Mouse (Mus musculus) hindbrain, postnatal 0 days (tissue): ENCODE measurements at regions not wholly inside any gene's neighbourhood (a gene's known extent, or its start where the extent isn't known, plus 50 kb on each side); places are given as distances from the start of the nearest gene placed in this dataset.

Experiments used
- ATAC-seq: fragments of 200-750 bp; cut with Nextera tagmentation; 2 replicates; pipeline ENCODE4 v1.8.0; 2017; ENCODE audit warnings: mild to moderate bottlenecking, moderate TSS enrichment, moderate library complexity
- DNase-seq: peaks from one replicate; pipeline ENCODE4 v3.0.0-alpha.2; 2015; ENCODE audit warnings: low spot score
- H3K27ac ChIP-seq: fragments of 300-500 bp; sonication (generic); 2 replicates; pipeline ENCODE4 v1.5.1; 2014; ENCODE audit warnings: mild to moderate bottlenecking
- H3K27me3 ChIP-seq: fragments of 300-500 bp; sonication (generic); 2 replicates; pipeline ENCODE4 v1.6.1; 2014; ENCODE audit warnings: low read length, mixed read lengths; ENCODE audit not compliant: insufficient read depth
- H3K36me3 ChIP-seq: fragments of 300-500 bp; sonication (generic); 2 replicates; pipeline ENCODE4 v1.6.1; 2014; ENCODE audit warnings: low read length, mixed read lengths; ENCODE audit not compliant: insufficient read depth
- H3K4me1 ChIP-seq: fragments of 300-500 bp; sonication (generic); 2 replicates; pipeline ENCODE4 v1.6.1; 2014; ENCODE audit warnings: antibody characterized with exemption, low read length, mixed read lengths; ENCODE audit not compliant: insufficient read depth
- H3K4me2 ChIP-seq: fragments of 300-500 bp; sonication (generic); 2 replicates; pipeline ENCODE4 v1.6.1; 2014; ENCODE audit warnings: low read depth, mild to moderate bottlenecking, low read length, moderate library complexity, mixed read lengths
- H3K4me3 ChIP-seq: fragments of 300-500 bp; sonication (generic); 2 replicates; pipeline ENCODE4 v1.5.1; 2014; ENCODE audit warnings: low read length
- H3K9ac ChIP-seq: fragments of 300-500 bp; sonication (generic); replicated peaks from 2 replicates; pipeline ENCODE4 v1.6.1; 2014; ENCODE audit warnings: mild to moderate bottlenecking, low read length, moderate library complexity, mixed read lengths
- H3K9me3 ChIP-seq: fragments of 300-500 bp; sonication (generic); 2 replicates; pipeline ENCODE4 v1.6.1; 2016; ENCODE audit warnings: low read length, mixed read lengths
- CTCF ChIP-seq: IDR thresholded peaks from 2 replicates; pipeline ENCODE4 v1.5.1; 2016; ENCODE audit warnings: antibody characterized with exemption, control low read depth, low read depth
- WGBS: fragments of 180-500 bp; shearing (Covaris S2); extraction: QIAGEN DNeasy Blood & Tissue Kit; methylation state at CpG from one replicate; pipeline ENCODE4 v1.1.7; 2014; 5-methylcytosine and 5-hydroxymethylcytosine counted together

DNA sequence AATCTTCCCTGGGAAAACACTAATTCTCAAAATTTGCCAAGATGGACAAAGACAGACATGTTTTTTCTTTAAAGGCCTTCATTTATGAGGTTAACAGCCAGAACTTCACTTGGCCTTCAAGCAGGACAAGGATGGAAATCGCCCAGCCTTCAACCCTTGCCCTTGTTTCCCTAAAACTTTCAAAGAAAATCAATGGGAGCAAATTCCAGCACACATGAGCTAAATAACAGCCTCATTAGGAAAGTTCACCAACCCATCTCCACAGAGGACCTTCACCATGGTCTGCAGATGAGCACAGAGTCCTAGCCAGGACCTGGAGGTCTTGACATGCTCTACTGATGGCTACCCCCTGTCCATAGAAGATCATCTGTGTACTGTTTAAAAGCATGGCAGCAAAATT, 271.8 kb downstream of the Ddx10 start:
- Histone ChIP-seq H3K36me3 (no peaks in the 10 kb centered on the region), H3K4me2 (no peak overlapping the region), H3K4me1 (no peaks in the 10 kb centered on the region), H3K4me3 (no peak overlapping the region), H3K9me3 (no peaks in the 10 kb centered on the region), H3K27ac (no peak overlapping the region), H3K9ac (no peak overlapping the region), H3K27me3 (no peaks in the 10 kb centered on the region)
- ATAC-seq (no peak), DNase-seq (no peak)
- WGBS: 90% methylated on average over 1 of the region's 1 CpGs
- TF ChIP-seq CTCF: no peak

DNA sequence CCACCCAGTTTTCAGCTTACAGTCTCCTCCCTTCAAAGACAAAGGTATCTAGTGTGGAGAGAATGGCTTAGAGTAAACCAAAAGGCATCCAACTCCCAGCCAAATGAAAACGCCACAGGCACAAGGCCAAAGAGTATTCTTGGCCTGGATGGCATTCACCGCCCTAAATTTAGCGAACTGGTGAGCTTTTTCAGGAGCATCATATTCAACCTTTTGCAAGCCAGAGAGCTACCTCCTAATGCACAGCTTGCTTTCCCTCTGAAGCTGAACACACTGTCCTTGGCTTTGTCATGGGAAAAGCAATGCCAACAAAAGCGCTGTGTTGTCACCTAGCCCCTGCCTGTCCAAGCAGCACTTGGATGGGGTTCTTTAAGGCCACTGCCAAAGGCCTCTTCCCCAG, 282.2 kb downstream of the Ddx10 start:
- TF ChIP-seq CTCF: no peak
- ATAC-seq: no peak

DNA sequence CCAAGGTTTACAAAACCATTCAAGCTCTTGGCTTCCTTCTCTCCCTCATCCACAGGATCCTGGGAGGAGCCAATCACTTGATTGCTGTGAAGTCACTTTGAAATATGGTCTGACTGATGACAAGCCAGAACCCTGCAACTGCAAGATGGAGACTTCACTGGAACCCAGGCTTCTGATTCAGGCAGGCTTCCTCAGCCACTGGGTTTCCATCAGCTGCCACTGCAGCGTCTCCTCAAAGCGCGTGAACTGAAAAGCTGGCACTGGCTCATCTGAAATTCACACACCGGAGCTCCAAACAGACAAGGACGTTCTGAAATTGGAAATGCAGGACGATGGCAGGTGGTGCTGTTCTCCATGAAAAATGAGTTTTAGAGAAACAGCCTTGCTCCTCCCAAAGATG, 280.1 kb upstream of the AI593442 start:
- Histone ChIP-seq H3K27ac (peak overlapping the region; percentile 37; the same call in 1 of the 2 replicates), H3K9ac (no peak overlapping the region), H3K4me2 (no peak overlapping the region), H3K4me1 (no peaks in the 10 kb centered on the region), H3K9me3 (no peaks in the 10 kb centered on the region), H3K36me3 (no peaks in the 10 kb centered on the region), H3K4me3 (no peak overlapping the region), H3K27me3 (no peaks in the 10 kb centered on the region)
- 37% methylated on average over 6 of the region's 6 CpGs for WGBS
- ATAC-seq (peak; percentile 68), DNase-seq (peak; percentile 75)
- peak; percentile 40 for TF ChIP-seq CTCF

More for the DNA sequence above, 282.2 kb downstream of the Ddx10 start:
- H3K9ac ChIP-seq: no peak overlapping the region
- H3K4me3 ChIP-seq: no peak overlapping the region
- no peaks in the 10 kb centered on the region for H3K4me1 ChIP-seq
- H3K36me3 ChIP-seq: no peaks in the 10 kb centered on the region
- no peak overlapping the region for H3K4me2 ChIP-seq
- H3K27ac ChIP-seq: no peak overlapping the region
- H3K9me3 ChIP-seq: no peaks in the 10 kb centered on the region
- DNase-seq: no peak
- 72% methylated on average over 4 of the region's 4 CpGs for WGBS
- H3K27me3 ChIP-seq: no peaks in the 10 kb centered on the region

DNA sequence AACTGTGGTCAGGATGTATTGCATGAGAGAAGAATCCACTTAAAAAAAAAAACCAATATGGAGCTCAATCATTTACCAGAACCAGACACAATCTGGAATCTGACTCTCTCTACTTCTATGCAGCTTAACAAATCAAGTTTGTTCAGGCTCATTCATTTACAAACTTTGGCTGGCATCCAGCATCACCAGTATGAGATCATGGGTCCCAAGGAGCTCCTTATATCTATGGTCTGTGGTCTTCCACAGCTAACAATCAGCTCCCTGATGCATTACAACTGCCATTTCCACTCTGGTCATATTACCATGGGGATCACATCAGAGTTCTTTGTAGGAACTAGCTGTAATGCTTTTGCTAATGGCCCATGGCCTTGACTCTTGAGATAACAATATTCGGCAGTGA, 277.7 kb upstream of the AI593442 start:
- no peak overlapping the region for H3K4me3 ChIP-seq
- H3K4me1 ChIP-seq: no peaks in the 10 kb centered on the region
- no peak overlapping the region for H3K27ac ChIP-seq
- no peaks in the 10 kb centered on the region for H3K27me3 ChIP-seq
- no peaks in the 10 kb centered on the region for H3K36me3 ChIP-seq
- no peaks in the 10 kb centered on the region for H3K9me3 ChIP-seq
- DNase-seq (peak; percentile 25), ATAC-seq (no peak)
- H3K9ac ChIP-seq: no peak overlapping the region
- TF ChIP-seq CTCF: no peak
- 67% methylated on average over 1 of the region's 1 CpGs for WGBS
- H3K4me2 ChIP-seq: no peak overlapping the region

DNA sequence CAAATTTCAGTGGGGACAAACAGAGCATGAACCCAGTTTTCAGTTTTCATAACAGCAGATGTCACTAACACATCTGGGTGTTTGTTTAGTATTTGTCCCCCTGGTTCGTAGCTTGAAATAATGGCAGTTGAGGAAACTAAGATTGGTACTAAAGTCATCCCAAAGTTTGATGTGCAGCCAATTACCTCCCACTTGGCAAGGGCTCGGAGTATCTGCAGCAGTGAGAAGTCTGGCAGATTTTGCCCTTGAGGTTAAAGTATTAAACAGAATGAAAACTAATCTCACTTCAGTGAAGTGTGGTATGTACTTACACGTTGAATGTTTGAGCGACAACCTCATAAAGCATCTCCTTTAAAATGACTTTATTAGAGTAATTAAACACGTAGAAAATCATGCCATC, 264.5 kb upstream of the AI593442 start:
- Histone ChIP-seq H3K4me2 (no peak overlapping the region), H3K9ac (no peak overlapping the region), H3K4me1 (peaks cover 11% of the 10 kb centered on the region; the same call in 1 of the 2 replicates), H3K27me3 (no peaks in the 10 kb centered on the region), H3K27ac (no peak overlapping the region), H3K36me3 (no peaks in the 10 kb centered on the region), H3K9me3 (no peaks in the 10 kb centered on the region), H3K4me3 (no peak overlapping the region)
- 38% methylated on average over 5 of the region's 5 CpGs for WGBS
- TF ChIP-seq CTCF: no peak
- peak; percentile 43 for DNase-seq
- ATAC-seq: no peak

DNA sequence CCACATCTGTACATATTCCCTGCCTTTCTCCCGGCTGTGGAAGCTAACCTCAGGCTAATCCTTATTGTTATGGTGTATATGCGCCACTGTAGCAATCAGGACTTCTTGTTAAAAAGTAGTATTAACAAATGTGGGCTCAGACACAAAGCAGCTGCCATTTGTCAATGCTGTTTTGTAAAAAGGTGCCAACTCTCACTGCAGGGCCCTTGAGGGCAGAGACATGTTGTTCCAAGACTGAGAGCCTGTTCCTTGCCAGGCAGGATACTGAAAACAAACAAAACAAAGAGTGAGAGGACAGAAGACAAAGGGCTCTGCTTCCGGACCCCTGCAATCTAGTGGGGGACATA, 262.0 kb upstream of the AI593442 start:
- DNase-seq (peak; percentile 52), ATAC-seq (peak; percentile 33; the same call in 1 of the 2 replicates)
- no peaks in the 10 kb centered on the region for H3K36me3 ChIP-seq
- H3K27me3 ChIP-seq: no peaks in the 10 kb centered on the region
- no peak overlapping the region for H3K4me3 ChIP-seq
- peaks cover 11% of the 10 kb centered on the region; the same call in 1 of the 2 replicates for H3K4me1 ChIP-seq
- TF ChIP-seq CTCF: no peak
- H3K27ac ChIP-seq: peak overlapping the region; percentile 78
- H3K4me2 ChIP-seq: no peak overlapping the region
- WGBS: 23% methylated on average over 3 of the region's 3 CpGs
- no peak overlapping the region for H3K9ac ChIP-seq
- H3K9me3 ChIP-seq: no peaks in the 10 kb centered on the region

DNA sequence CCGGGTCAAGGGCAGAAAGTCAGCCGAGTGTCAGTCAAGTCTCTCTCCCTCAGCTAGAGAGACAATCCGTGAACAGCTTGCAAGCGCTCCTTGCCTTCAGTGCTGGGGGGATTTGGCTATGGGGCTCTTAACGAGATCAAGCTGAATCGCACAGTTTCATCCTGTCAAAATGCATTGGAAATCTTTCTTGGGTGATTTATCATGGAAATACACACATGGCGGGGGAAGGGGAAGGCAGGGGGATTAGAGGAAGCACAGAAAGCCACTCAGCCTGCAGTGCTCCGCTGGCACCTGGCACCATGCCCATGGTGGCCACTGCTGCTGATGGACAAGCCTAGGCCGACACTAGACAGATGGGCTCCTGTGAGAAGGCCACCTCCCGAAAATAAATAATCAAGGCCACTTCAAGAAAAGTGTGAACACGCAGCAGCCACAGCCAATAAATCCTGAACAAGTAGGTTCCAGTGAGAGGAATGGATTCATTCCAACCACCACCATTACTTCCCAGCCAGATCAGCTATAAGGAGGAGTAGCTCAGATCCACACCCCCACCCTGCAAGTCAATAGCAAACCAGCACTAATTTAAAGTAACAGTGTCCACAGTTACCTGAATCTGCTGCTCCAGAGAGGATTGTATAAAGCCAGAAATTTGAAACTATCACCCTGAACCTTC, 261.5 kb upstream of the AI593442 start:
- TF ChIP-seq CTCF: 0 out of 2 replicates have a peak, but pooled peaks have one; percentile 6
- Histone ChIP-seq H3K27me3 (no peaks in the 10 kb centered on the region), H3K4me2 (no peak overlapping the region), H3K27ac (peak overlapping the region; percentile 78), H3K36me3 (no peaks in the 10 kb centered on the region), H3K4me1 (peaks cover 11% of the 10 kb centered on the region; the same call in 1 of the 2 replicates), H3K9ac (no peak overlapping the region), H3K4me3 (no peak overlapping the region), H3K9me3 (no peaks in the 10 kb centered on the region)
- DNase-seq: peak; percentile 91
- peak; percentile 95 for ATAC-seq
- WGBS: 12% methylated on average over 11 of the region's 11 CpGs
